Mouse (Mus musculus): ENCODE measurements around the gene Nmnat2. TPM values are rescaled to one million over a fixed set of nuclear protein-coding genes. Genes with fewer than 3 reads are reported as not detected.

The Nmnat2 gene
- total RNA-seq, 2 experiments from 2014 or later = 2.1 to 5.1 TPM

DNA sequence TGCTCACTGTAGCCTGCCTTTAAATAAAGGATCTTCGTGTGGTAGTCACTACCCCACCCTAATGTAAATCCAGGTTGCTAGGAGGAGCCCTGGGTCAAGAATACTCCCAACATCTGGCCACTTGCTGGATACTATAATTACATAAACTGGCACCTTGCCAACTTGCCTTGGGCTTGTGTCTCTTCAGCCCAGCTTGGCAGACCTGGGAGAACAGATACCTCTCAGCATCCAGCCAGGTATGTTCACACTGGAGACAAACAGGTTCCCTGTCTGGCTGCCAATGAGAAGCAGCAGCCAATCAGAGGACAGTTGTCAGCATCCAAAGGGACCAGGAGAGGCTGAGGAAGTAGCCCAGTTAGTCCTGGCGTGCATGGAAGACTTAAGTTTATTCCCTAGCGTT is 64.8 kb downstream of the Nmnat2 start:
- DNase-seq = no peak

DNA sequence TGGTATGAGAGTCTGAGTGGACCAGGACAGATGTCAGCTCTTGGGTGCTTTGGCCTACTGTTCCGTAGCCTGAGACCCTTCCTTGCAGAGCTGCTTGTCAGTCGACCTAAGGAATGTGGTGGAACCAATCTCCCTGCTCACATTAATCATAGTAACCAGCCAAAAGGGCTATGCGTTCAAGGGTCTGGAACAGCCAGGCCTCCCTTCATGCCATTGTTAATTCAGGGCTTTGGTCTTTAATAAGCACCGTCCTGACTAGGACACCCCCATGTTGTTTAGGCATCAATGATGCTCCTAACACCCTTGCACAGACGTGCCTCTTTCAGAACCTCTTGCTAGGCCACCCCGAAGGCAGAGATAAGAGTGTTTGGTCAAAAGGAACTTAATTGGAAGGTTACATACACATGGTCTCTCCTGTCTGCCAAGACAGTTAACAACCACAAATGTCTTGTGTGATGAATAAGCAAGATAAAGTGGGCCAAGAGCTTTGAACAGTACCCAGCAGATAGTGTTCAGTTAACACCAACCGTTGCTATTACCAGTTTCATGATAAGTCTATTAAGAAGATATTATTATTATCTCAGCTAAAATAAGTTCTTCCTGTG is 66.3 kb downstream of the Nmnat2 start:
- no peak for DNase-seq

DNA sequence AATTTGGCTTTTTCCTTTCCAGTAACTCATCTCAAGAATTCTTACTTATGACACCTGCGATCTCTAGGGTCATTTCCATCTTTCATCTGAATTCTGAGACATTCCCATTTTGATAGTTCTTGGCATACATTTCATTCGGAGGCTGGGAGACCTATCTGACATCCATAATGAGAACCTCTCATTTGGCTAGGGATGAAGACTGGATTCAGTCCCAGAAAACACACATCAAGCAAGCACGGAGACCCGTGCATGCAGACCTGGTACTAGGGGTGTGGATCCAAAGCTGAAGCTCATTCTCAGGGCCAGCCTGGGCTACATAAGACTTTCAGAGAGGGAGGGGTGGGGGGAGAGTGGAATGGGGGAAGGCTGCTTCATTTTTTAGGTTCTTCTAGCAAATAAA is 68.2 kb downstream of the Nmnat2 start:
- DNase-seq = no peak

DNA sequence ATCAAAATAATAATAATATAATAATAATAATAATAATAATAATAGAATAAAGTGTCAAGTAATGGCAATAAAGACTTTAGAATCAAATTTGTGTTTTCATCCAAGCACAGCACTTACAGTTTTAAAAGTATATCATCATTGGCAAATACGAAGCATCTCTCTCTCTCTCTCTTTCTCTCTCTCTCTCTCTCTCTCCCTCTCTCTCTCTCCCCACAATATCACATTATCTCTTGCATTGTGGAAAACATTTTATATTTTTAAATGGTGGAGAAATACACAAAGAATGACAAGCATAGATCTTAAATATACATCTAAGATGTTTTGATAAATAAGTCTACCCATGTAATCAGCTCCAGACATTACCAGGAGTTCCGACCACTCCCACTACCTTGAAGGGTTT is 69.1 kb downstream of the Nmnat2 start:
- no peak for DNase-seq

DNA sequence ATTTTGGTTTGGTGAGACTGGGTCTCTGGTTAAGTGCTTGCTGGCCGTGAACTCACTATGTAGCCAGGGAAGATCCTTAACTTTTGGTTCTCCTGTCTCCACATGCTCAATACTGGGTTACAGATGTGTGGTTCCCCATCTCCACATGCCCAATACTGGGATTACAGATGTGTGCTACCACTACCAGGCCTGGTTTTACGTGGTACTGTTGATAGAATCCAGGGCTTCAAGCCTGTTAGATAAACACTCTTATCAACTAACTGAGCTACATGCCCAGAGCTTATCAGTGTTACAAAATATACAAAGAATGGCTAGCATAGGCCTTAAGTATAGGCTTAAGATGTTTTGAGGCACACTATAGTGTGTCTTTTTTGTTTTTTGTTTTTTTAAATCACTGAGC is 69.7 kb downstream of the Nmnat2 start:
- no peak for DNase-seq

DNA sequence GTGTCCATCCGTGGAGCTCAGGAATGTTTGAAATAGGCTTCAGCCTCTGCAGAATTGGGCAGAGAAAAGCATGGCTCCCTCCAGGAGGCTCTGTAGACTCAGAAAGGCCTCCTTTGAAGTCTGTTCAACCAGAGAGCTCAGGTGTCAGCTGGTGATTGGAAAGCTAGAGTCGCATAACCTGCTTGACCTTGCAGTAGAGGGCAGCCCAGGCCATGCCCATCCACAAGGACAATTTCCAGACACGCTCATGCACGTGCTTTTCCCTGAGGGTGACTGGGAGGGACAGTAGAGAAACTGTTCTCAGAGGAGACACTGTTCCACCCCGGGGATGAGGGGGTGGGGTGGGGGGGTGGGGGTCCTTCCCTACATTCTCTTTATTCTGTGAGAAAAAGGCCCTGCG is 76.6 kb downstream of the Nmnat2 start:
- DNase-seq = no peak

DNA sequence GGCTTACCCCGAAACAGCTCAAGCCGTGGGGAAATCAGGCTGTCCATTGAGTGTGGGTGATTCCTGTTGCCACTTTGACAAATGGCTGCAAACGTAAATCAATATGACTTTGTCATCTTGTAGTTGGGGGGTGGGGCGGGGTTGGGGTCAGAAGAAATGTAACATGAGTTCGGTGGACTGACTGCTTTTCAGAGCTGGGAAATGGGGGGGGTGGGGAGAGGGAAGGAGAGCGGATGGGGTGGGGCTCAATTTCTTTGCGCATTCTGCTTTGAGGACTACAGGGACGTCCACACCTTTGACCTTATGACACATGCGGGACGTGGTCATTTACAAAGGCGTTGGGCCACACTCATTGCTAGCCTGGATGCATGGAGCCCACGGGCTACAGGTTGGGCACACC is 77.2 kb downstream of the Nmnat2 start:
- DNase-seq = no peak

DNA sequence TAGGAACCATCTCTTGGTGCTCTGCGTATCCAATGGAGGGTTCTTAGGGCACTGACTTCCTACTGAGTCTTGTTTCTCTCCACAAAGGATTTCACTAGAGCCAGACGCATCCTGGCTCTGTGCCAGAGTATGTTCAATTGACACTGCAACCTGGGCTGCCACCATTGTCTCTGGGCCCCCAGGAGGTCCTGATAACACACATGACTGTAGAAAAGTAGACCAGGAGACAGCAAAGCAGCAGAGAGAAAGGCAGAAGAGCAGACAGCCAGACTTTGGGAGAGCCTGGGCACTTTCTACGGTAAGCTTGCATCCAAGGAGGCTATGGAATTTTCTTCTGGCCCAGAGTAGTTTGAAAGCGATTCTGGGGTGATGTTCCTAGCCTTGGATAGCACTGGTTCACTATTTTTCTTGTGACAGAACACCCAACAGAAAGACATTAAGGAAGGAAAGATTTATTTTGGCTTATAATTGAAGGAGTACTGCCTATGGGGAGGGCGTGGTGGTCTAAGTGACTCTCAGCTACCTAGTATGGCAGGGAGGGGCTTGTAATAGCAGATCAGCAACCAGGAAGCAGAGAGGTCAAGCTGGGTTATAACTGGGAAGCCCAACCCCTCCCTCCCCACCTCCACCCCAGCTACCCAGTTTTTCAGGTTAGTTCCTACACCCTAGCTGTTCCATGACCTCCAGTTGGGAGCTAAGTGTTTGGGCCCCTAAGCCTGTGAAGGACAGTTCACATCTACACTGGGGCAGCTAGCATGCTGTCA is 78.5 kb downstream of the Nmnat2 start:
- no peak for DNase-seq

DNA sequence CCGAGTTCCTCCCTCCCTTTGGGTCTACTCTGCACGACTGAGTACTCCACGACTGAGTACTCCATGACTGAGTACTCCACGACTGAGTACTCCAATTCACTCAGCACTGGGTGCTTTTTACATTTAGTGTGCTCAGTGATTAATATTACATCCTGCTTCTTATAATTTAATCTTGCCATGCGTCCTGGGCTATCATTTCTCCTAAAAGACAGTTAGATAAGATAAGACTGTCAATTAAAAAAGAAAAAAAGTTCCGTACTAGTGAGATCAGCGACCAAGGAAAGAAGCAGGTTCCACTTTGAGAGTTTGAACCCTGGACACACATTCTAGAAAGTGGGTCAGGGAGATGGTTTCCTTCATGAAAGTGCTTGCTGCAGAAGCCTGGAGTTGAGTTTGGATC is 79.3 kb downstream of the Nmnat2 start:
- no peak for DNase-seq

DNA sequence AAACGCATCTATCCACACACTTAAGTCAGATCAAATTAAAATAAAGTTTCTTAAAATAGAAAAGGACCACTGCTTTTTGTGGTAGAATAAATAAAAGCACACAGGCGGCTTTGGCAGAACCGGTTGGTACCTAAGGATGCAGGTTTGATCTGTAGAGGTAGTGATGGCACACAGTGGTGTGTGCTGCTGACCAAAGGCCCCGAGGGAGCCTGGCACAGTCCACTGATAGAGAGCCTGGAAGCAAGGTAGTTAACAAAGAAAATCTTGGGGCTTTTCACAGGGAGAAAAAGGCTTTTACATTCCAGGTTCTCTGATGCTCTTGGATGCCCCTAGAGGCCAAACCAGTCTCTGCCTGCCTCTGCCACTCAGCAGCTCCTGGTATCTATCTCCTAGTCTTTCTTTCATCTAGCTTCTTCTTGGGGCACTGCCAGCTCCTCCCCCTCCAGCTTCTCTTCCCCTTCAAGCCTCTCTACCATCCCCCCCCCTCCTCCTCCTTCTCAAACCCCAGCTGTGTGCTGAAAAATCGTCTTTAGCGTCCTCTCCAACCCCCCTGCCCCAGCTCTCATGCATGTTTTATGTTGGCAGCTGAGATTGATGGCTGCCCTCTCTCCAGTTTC is 80.6 kb downstream of the Nmnat2 start:
- DNase-seq = peak; percentile 66

DNA sequence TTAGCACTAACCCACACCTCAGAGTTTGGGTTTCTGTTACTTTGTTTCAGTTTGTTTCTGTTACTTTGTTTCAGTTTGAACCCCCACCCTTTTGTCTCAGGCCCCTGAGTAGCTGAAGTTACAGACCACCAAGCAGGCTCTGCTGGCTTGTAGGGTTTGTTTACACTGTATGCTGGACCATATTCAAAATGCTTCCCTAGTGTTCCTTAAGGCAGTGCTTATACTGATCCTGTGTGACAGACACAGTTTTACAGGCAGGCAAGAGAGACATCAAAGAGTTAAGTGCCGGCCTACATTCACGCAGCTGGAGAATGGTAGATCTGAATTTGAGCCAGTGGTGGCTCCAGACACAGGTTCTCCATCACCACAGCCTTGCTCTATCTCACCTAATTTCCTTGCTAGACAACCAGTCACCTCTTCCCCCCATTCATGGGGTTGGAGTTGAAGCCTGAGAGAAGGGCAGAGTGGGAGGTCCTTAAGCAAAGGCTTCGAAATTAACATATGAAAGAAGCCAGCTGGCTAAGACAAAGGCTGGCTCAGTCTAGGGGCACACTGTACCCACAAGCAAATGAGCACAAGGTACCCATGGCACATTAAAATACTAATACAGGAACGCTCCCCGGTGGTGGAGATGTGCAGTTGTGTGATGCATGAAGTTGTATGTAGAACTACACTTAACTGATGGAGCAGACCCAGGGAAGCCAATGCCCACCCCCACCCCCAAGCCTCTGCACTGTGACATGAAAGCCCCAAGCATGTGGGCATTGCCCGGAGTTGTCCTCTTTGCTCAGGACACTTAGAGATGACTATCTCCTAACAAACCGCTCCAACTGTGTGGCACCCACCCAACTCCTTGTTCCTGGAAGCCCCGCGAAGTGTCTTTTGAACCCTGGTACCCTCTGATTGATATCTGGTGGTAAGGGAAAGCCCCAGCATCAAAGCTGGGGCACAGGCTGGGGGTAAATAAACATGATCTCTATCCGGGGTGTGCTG is 82.9 kb downstream of the Nmnat2 start:
- DNase-seq = no peak

DNA sequence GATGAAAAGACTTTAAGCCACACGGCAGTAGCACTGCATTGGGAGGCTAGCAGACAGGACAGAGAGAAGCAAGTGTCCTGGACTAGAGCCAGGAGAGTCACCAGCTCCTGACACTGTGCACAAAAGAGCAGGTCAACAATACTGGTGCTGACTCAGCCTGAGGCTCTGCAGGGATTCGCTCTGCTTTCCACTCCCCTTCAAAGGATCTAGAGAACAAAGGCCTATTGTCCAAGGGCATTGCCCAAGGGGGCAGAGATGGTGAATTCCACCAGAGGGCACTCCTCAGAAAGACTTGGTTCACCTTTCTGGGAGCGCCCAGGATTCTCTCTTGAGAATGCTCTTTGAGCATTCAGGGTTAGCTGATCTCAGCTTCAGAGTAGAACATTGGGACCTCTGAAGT is 85.3 kb downstream of the Nmnat2 start:
- DNase-seq = peak; percentile 46

DNA sequence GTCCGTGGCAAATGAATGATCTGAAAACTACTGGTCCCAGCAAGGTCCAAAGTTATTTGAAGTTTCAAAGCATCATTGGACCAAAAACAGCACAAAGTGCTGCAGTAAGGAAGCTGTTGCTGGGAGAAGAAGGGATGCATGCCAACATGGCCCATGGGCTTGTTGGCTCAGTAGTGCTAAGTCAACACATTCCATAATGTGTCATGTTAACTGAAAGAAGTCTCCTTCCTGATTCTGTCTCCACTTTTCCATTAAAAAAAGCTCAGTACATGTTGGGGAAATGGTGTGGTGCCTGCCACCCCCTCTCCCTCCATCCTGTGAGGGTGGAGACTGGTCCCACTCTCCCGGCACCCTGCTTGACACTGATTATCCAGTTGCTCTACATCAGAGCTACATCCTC is 86.3 kb downstream of the Nmnat2 start:
- DNase-seq = no peak

DNA sequence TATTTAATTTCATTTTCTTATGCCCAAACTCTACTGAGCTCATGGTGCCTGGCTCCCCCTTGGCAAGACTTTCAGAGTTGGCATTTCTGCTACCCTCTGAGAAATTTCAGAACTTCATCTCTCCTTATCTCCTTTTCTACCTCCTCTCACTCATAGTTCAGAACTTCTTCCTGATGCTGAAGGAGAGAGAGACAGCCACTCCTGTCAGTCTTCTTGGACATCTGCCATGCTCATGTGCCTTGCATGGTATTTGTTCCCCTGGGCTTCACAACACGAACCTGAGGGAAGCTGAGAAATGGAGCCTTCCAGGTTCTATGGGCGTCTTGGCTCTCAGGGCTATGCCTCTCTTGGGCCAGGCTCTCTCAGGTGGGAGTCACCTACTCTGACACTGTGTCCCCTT is 87.5 kb downstream of the Nmnat2 start:
- DNase-seq = no peak

DNA sequence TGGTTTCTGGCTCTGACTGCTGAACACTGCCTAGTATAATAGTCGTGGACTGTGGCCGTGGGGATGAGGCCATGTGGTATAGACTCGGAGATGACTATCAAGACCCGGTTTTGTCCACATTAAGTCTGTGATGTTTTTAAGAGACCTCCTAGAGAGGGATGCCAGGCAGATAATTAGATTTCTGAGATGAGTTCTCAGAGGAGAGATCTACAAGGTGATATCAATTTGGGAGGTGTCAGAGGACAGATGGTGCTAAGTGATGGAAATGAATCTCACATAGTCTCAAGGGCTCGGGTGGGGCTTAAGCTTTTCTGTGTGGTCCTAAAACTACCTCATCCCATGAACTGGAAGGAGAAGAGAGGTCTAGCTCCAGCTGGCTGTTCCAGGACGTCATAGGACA is 88.5 kb downstream of the Nmnat2 start:
- DNase-seq = no peak

DNA sequence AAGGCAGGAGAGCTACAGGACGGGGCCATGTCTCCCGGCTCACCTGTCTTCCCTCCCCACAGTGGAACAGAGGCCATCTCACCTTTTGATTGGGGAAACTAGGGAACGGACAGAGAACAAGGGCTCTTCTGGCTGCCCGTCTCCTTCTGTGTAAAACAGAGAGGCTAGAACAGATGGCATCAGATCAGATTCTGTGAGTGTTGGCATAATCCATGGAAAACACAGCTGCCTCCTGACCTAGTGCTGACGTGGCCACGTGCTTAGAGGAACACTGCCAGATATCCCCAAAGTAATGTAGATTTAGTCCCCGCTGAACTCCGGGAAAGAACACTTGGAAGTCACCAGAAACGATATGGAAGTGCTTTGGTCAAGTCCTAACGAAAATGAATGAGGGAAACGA is 90.6 kb downstream of the Nmnat2 start:
- no peak for DNase-seq

DNA sequence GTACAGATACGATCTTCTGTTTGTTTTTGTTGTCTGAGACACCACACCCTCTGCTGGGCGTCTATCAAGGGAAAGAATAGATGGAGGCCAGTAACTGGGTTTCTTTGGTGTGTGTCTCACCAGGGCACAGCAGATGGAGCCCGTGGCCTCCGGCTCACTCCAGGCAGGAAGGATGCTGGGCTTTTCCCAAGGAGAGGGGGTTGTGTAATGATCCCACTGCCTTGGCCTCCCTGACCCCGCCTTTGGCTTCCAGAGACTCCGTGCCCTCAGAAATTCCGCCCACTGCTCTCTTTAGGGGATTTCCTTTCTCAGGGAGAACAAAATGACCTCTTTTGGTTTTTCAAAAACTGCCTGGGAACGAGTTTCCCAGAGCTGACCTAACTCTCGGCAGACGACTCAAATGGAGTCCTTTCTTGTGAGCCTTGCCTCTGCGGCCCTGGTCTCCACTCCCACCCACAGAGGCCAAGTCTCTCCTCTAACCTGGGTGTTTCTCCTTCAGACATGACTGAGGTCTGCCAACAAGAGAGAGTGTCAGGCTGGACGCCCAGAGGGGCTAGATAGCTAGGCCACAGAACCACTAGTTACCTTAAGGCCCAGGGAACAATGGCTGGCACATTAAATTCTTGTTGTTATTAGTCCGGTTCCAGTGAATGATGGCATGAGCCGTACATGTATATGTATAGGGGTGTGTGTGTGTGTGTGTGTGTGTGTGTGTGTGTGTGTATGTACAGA is 93.5 kb downstream of the Nmnat2 start:
- peak; percentile 69 for DNase-seq

DNA sequence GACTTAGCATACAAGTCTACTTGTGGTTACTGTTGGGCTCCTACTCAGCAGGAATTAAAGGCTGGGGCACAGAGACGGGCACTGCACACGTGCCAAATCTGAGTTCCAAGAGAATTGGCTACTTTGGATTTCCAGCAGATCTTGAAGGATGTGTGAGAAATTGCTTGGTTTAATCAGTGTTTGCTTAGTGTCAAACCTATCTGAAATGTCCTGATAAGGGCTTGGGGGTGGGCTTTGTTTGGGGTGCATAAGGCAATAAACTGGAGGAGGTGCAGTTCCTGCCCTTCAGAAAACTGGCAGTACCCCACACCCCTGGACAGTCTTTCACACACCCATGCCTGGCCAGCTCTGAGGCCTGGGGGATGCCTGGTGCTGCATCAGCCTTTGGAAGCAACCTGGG is 94.7 kb downstream of the Nmnat2 start:
- no peak for DNase-seq

DNA sequence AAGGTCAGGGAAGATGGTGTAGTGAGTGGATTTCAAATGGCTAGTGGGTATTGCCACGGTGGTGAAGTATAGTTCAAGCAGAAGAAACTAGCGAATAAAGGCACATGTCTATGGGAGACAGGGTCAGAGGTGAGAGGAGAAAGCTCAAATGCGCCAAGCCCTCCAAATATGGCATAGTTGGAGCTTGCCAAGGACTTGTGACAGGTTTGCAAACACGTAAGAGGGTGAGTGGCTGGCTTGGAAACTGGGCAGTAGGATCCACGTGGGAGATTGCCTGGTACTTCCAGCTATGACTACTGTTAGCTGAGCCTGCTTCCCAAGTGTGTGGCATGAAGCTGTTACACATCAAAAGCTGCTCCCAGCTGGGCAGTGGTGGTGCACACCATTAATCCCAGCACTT is 96.7 kb downstream of the Nmnat2 start:
- DNase-seq = peak; percentile 31

DNA sequence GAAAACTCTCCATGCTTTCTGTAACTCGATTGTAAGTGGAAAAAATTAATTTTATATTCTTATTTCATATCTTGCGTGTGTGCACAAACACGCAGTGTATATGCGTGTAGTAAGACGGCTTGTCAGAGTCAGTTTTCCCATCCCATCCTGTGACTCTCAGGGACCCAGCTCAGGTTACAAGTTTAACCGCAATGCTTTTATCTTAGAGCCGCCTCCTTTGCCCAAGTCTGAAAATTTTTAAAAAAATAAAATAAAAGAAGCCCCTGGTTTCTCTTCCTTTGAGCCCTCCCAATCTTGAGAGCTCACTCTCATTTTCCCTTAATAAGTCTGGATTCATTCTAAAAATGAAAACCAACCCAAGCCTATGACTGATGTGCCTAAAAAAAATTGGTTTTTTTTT is 98.8 kb downstream of the Nmnat2 start:
- DNase-seq = no peak

DNA sequence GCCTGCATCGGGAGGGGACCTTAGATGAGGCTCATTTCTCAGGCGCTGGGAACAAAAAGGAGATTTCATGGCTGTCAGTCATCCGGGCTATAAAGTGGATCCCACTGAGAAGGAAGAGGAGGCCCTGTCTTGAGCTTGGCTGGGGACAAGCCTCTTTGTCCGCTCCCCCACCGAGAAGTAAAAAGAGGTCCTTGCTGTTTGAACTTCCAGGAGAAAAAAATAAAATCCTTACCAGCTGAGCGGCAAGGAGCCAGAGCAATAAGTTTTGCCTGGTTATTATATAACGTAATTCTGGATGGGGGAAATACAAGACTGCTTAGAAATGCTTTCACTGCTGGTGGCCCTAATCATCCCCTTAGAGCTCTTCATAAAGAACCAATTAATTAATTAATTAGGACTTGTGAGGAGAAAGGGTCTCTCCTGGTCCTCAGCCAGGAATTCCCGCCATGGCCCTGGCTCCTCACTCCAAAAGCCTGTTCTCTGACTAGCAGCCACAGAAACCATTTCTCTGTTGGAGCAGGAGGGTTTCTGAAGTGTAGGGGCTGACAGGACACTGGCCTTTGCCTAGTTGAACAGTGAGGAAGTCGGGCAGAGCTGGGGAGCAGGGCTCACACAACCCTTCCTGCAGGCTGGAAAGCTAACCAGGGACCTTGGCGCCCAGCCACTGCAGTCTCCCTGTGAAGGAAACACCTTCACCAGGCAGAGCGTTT is 99.5 kb downstream of the Nmnat2 start:
- peak; percentile 43 for DNase-seq
